Mouse (Mus musculus): ENCODE results near the gene Pcca.

DNA sequence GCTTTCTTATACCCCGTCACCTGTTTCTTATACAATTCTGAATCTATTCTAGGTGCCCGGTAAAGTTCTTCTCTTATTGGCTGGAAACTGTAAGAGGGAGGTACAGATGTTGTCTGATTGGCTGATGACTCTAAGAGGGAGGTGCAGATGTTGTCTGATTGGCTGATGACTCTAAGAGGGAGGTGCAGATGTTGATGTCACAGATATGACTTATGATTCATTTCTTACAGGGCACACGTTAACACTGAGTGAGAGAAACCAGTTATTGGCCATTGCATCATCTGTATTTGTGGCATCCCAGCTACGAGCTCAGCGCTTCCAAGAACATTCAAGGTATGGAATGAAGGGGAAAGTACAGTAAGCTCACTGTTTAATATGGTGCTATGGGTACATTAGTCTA, 179.7 kb downstream of the Pcca start:
- TF ChIP-seq GATA1 (IDR thresholded peaks at IDR 0.05; ENCODE audit: borderline replicate concordance, low read length) (no peak), FLI1 (IDR thresholded peaks at IDR 0.05; ENCODE audit: low read length) (no peak)
